Mouse (Mus musculus) T-helper 2 cell (primary cell): ENCODE measurements around the gene Hexa.

ENCODE experiments used
- in situ Hi-C: fragments of 300-600 bp; cut with MboI, MseI; formaldehyde crosslinking; loops from one replicate; pipeline ENCODE4 v1.15.1; 2025; ENCODE audit warnings: high pct_unique_total_duplicates

Hexa gene

DNA sequence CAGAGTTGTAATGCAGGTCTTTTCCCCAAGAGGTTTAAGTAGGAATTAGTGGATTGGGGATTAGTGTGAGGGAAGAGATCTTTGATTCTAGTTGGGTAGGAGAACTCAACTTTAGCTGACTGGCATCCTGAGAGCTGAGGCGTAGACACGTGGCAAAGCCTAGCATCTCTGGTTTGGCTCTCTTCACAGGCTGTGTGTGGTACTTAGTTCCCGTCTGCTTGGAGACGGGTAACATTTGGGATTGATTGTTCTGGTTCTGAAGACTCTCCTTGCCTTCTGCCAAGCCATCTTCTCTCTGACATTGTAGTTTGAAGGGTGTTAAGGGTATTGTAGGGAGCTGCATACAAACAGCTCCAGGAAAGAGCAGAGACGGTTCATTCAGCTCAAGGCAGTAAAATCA, 13.3 kb downstream of the Hexa start:
- in situ Hi-C loops = no loop called here

DNA sequence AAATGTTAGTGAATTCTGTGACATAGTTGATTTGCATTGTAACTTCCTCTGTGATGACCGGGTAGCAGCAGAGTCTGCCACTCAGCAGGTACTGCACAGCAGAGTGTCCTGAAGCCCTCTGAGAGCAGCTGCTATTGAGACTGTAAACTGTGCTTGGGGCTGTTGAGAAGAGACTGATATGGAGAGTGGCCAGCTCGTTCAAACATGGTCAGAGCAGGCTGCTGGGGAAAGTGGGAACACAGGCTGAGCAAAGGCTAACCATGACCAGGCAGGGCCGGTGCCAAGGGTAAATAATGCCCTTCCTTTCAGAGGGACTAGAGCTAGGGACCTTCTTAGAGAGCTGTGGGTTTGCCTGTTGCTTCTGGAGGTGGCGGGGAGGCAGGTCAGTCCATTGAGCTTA, 14.4 kb downstream of the Hexa start:
- in situ Hi-C loops = no loop called here

DNA sequence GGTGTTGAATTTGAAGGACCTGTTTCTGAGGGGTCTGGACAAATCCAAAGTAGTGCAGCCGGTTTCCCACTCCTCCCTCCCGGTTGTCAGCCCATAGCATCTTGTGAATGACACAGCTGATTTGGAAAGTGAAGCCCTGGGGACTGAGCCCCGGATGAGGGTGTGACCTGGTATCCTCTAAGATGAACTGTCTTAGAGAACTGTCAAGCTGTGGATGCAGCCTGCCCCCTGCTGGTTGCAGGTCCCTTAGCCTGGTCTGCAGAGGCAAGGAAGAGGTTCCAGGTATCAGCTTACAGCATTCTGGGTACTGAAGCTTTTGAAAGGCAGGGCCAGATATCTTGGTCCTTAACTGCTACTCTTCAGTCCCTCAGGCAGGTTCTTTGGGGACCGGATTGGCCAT, 26.3 kb downstream of the Hexa start:
- in situ Hi-C loops = no loop called here

DNA sequence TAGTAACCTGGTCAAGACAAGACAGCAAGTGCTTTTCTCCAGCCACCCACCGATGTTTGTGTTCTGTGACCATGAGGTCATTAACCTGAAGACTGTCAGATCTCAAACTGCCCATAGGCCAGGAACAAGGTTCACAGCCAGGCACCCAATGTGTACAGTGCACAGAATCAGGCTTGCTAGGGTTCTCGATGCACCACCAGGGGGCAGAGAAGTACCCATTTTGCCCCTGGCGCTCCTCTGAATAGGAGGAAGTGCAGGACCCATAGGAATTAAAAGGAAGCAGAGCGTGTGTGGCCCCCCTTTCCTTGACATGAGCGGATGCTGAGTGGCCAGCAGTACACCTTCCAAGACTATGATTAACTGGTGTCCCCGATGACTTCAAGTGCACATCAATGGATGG, 27.8 kb downstream of the Hexa start:
- in situ Hi-C loops = no loop called here

DNA sequence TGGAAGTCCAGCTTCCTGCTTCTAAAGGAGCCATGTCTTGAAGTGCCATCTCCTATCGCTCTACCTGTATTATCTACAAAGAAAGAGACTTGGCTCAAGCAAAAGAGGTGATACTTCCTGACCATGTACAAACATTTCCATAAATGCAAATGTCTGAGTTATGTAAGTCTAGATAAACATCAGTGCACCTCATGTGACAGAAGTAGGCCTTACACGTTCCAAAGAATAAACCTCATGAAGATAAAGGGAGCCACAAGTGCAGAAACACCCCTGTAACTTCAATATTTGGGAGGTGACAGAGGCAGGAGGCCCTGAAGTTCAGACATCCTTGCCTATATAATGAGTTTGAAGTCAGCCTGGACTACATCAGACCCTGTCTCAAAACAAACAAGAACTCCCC, 32.5 kb downstream of the Hexa start:
- in situ Hi-C loops = no loop called here

DNA sequence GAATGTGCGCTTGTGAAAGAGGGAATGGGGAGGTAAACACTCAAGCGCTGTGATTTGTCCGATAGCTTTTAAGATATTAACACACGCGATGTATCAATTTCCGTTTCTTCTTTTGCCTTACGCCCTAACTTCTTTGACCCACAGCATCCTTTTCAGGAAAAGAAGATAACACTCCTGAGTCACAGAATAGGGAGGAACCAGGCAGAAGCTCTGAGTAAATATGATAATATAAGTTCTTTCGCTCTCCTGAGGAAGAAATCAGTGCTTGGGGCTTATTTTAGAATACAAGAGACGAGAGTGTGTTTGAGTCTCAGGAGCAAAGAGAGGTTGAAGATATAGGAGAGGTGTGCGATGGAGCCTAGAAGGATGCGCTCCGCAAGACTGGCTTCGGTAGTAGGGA, 38.1 kb downstream of the Hexa start:
- in situ Hi-C loops = no loop called here

DNA sequence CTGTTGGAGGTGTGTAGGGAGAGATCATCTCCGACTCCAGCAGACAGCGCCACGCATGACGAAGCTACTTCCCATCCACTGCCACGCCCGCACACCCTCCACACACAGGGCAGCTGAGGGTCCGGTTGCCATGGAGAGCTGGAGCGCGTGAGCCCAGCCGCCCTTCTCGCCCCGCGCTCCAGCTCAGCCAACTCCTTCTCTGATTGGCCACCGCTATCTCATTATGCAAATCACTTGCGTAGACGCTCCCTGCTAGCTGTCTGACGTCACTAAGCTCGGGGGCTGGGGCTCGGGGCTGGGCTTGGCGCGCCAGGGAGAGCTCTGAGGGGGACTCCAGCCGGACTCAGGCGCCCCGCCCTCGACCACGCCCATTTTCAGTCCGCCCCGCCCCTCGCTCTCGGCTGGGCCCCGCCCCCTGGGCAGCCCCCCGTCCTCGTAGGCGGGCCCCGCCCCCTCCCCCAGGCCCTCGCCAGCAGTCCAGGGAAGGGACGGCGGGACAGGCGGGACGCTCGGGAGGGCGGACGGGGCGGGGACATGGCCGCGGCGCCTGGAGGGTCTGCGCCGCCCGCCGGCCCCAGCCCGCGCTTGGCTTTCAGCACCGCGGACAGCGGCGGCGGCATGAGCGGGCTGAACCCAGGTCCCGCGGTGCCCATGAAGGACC, 38.6 kb downstream of the Hexa start, which contains the start of gene Celf6:
TSS of gene Celf6 (plus strand) at position 74 of the 661 bp plus-strand sequence.
- in situ Hi-C loops = no loop called here

DNA sequence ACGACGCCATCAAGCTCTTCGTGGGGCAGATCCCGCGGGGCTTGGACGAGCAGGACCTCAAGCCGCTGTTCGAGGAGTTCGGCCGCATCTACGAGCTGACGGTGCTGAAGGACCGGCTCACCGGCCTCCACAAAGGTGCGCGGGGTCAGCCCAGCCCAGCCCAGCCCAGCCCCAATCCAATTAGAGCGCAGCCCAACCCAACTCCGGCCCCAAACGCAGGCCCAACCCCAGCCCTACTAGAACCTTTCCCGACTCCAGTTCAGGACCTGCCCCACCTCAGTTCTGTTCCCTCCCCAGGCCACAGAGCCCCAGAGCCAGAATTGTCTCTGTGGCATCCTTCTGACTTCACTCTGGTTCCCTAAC, 39.1 kb downstream of the Hexa start:
- in situ Hi-C loops = no loop called here

DNA sequence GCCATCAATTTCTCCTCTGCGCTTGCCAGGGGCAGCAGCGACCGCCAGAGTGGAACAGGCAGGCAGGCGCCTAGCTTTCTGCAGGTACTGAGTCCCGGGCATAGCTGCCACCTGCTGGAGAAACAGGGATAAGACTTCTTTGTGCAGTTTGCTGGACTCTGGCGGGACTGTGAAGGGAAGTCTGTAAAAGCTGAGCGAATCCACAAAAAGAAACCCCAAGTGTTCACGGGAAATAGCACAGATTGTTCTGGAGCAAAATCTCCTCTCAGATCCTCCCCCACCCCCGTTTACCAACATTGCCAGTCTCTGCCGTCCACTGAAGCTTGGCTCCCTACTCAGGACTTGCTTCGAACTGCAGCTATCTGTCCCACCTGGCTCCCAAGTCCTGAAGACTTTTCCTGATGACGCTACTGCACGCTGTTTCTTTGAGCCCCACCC, 45.5 kb downstream of the Hexa start:
- in situ Hi-C loops = no loop called here

DNA sequence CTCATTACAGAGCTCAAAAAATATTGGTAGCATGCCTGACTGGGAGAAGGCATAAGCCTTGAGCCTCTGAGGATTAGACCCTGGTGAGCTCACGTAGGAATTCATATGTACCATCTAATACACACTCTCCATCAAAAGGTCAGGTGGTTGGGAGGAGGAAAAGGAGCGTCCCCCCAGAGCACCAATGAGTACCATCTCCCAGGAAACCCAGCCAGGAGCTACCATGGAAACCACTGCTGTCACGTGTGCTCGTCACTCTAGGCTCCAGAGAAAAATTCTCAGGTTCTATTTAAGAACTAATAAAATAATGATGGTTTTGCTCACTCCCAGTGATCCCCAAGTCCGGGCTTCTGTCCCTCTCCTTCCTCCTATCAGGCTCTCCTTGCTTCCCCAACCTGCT, 48.9 kb downstream of the Hexa start:
- in situ Hi-C loops = no loop called here

DNA sequence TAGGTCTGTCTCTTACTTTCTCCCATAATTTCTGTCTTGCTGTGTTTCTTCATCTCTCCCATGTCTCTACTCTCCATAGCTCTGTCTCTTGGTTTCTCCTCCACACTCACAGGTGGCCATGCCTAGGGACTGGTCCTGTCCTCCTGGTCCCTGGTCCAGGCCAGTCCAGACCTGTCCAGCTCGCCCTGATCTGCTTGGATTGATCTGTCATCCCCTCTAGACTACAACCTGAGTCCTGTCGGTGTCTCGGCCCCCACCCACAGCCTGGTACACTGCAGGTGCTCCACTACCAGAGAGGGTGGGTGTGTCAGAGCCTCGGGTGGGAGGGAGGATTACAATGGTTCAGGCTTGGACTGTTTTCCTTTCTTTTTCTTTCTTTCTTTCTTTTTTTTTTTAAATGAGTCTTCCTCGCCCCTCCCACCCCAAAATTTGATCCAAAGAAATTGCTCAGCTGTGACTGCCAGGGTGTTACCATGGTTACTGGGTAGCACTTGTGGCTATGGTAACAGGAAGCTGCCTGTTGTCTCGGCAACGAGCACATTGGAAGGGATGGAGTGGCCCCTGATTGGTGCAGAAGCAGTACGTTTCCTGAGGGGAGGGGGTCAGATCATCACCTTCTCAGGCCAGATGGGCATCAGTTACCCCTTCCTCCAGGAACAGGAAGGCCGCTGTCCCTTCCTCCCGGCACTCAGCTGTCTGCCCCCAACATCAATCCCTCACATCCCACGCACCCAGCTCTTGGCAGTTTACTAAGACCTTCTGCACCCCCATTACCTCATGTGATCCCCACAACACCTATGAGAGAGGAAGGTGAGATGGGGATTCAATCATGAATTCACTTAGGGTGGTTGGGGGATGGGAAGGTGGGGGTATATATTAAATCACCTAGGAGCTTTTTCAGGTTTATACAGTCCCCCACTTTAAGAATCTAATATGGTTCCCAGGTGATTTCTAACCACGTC, 49.7 kb downstream of the Hexa start:
- in situ Hi-C loops = no loop called here

DNA sequence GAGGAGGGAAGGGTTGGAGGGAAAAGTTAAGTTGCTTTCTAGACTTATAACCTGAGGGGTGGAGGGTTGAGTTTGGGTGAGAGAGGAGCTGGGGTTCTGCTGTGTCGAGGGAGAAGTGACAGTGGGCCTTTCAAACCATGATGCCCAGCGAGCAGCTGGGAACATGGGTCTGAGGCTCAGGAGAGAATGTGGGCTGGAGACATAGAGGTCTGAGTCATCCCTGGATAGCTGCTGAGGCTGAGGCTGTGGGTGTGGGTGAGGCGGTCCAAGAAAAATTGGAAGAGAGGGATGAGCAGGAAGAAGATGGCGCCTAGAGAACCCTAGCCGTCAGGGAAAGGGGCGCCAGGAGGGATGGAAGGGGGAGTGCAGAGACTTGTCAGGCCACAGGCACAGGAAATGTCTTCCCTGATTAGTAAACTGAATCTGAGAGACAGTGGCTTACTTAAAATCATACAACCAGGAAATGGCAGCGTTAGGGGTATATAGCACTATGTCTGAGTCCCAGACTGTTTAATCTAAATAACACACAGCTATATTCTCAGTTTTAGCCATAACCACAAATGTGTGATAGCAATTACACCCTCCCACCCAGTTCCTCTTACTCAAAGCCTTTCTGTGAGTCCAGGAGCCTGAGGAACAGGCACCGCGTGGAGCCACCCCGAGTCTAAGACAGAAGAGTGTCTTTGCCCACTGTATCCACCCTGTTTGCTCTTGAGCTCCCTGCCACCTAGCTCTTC, 50.5 kb downstream of the Hexa start:
- in situ Hi-C loops = no loop called here

DNA sequence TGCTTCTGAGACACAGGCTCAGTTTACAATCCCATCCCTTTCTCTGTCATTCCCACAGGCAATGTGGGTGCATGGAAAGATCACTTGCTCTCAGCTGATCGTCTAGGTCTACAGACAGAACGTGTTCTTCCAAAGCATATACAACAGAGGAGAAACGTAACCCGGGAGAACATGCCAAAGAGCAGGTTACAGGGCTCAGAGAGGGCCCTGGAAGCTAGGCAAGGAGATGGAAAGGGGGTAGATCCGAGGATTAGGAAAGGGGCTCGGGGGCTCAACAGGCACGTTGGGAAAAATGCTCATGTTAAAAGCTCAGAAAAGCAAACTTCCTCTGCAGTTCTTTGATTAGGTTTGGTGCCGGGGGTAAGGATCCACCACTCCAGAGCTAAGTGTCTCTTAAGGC, 62.3 kb downstream of the Hexa start:
- in situ Hi-C loops = no loop called here

DNA sequence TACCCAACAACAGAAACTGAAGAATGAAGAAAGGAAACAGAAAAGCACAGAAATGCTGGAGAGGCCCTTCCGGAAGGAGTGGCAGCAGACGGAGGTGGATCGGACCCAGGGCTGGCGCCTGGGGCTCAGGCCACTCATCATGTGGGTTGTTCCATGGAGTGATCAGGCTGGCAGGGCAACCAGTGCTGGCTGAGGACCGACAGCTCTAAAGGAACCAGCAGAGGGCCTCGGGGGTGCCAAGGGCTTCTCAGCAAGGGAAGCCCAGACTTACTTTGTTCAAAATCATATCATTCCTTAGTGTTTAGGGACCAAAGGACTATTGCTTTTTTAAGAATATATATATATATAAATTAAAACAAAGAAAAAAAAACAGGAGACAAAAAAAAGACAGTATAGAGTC, 66.6 kb downstream of the Hexa start:
- in situ Hi-C loops = no loop called here

DNA sequence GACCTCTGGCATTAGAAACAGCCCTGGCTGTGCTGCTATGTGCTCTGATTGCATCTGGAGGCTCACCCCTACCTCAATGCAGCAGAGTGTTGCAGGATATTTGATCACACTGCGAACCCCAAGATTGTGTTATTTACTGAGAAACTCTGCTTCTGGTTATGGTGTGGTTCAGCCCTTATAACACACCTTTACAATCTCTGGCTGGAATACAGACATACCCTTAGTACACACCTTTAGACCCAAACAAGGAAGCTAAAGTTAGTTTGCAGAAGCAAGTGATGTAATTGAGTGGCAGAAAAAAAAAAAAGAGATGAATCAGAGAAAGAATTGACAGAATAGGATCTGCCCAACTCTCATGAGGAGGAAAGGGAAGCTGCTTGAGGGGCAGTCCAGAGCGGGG, 71.6 kb downstream of the Hexa start:
- in situ Hi-C loops = no loop called here
